Mouse (Mus musculus) CH12.LX (cell line): ENCODE measurements around the gene Pex16. TPM values are rescaled to one million over a fixed set of nuclear protein-coding genes. Genes with fewer than 3 reads are reported as not detected.

ENCODE experiments used
- DNase-seq: peaks from one replicate; pipeline ENCODE4 v3.0.0-alpha.2; 2013; ENCODE audit errors: extremely low read depth
- H3K27ac ChIP-seq: 2 replicates; pipeline ENCODE4 v1.5.1; 2012; ENCODE audit warnings: low read depth, mild to moderate bottlenecking, control low read depth, moderate library complexity; ENCODE audit not compliant: insufficient read depth
- H3K27me3 ChIP-seq: replicated peaks from 2 replicates; pipeline ENCODE3; 2012; ENCODE audit warnings: inconsistent platforms
- H3K36me3 ChIP-seq, 2 experiments: replicated peaks in 1 of 2; 2 replicates each; pipeline versions ENCODE3 to v1.6.1; 2012; ENCODE audit warnings: inconsistent platforms in 1 of 2, low read length in 1 of 2, mild to moderate bottlenecking in 1 of 2, mixed read lengths in 1 of 2, moderate library complexity in 1 of 2; ENCODE audit not compliant: control insufficient read depth in 1 of 2, insufficient read depth in 1 of 2
- H3K4me1 ChIP-seq, 2 experiments: 2 replicates each; pipeline ENCODE4 v1.6.1; 2012; ENCODE audit warnings: inconsistent platforms in 1 of 2, moderate library complexity in 1 of 2; ENCODE audit not compliant: insufficient read depth in 2 of 2, control insufficient read depth in 1 of 2
- H3K4me2 ChIP-seq: 2 replicates; pipeline ENCODE4 v1.6.1; 2012; ENCODE audit warnings: low read depth, mild to moderate bottlenecking, control low read depth; ENCODE audit not compliant: poor library complexity, insufficient read depth, severe bottlenecking
- H3K4me3 ChIP-seq, 3 experiments: fragments of 150-350 bp in 1 of 3; sonication (generic) in 1 of 3; replicated peaks in 1 of 3; 2 replicates each; pipeline versions ENCODE3 to v1.5.1; 2011 to 2012; ENCODE audit warnings: low read depth in 2 of 3, low read length in 2 of 3, mild to moderate bottlenecking in 2 of 3, moderate library complexity in 2 of 3, control low read depth in 1 of 3, improper control_type of control experiment in 1 of 3, inconsistent platforms in 1 of 3, mixed read lengths in 1 of 3; ENCODE audit not compliant: poor library complexity in 1 of 3
- H3K79me2 ChIP-seq: replicated peaks from 2 replicates; pipeline ENCODE4 v1.6.1; 2012; ENCODE audit warnings: mild to moderate bottlenecking, moderate library complexity; ENCODE audit not compliant: control insufficient read depth, poor library complexity, insufficient read depth, severe bottlenecking; ENCODE audit errors: extremely low read depth
- H3K9ac ChIP-seq: 2 replicates; pipeline ENCODE4 v1.6.1; 2012; ENCODE audit warnings: low read depth, mild to moderate bottlenecking, control low read depth, moderate library complexity; ENCODE audit not compliant: insufficient read depth
- H3K9me3 ChIP-seq: replicated peaks from 2 replicates; pipeline ENCODE3; 2012; ENCODE audit warnings: low read length, inconsistent platforms, mixed read lengths
- CHD1 ChIP-seq: IDR thresholded peaks from 2 replicates; pipeline ENCODE4 v1.6.1; 2012; ENCODE audit warnings: low read depth, low read length, improper control_type of control experiment, inconsistent platforms
- E2F4 ChIP-seq: IDR thresholded peaks from 2 replicates; pipeline ENCODE4 v1.6.1; 2011; ENCODE audit warnings: low read depth, low read length, improper control_type of control experiment; ENCODE audit not compliant: insufficient replicate concordance
- GABPA ChIP-seq: IDR thresholded peaks from 2 replicates; pipeline ENCODE4 v1.6.1; 2012; ENCODE audit warnings: low read depth, low read length, improper control_type of control experiment, inconsistent platforms; ENCODE audit not compliant: insufficient replicate concordance
- HCFC1 ChIP-seq: IDR thresholded peaks from 2 replicates; pipeline ENCODE4 v1.6.1; 2012; ENCODE audit warnings: low read depth, mild to moderate bottlenecking, inconsistent platforms, low read length, improper control_type of control experiment
- IRF4 ChIP-seq: IDR thresholded peaks from 2 replicates; pipeline ENCODE4 v1.6.1; 2014; ENCODE audit warnings: low read depth, mild to moderate bottlenecking, inconsistent platforms, low read length, improper control_type of control experiment
- JUND ChIP-seq: conservative IDR thresholded peaks from 2 replicates; pipeline ENCODE4 v1.6.1; 2011; ENCODE audit warnings: low read depth, low read length, improper control_type of control experiment
- KAT2A ChIP-seq: IDR thresholded peaks from 2 replicates; pipeline ENCODE4 v1.6.1; 2012; ENCODE audit warnings: low read length, improper control_type of control experiment, inconsistent platforms; ENCODE audit not compliant: insufficient replicate concordance
- MYC ChIP-seq: IDR thresholded peaks from 2 replicates; pipeline ENCODE4 v1.6.1; 2011; ENCODE audit warnings: low read depth, mild to moderate bottlenecking, improper control_type of control experiment, low read length
- NRF1 ChIP-seq: IDR thresholded peaks from 2 replicates; pipeline ENCODE4 v1.6.1; 2014; ENCODE audit warnings: low read depth, mild to moderate bottlenecking, inconsistent platforms, low read length, improper control_type of control experiment, moderate library complexity
- PAX5 ChIP-seq: IDR thresholded peaks from 2 replicates; pipeline ENCODE4 v1.6.1; 2012; ENCODE audit warnings: low read length, inconsistent platforms, mixed read lengths
- POLR2AphosphoS2 ChIP-seq: IDR thresholded peaks from 2 replicates; pipeline ENCODE4 v1.6.1; 2011; ENCODE audit warnings: low read depth, low read length, improper control_type of control experiment
- SMC3 ChIP-seq: IDR thresholded peaks from 2 replicates; pipeline ENCODE4 v1.6.1; 2011; ENCODE audit warnings: low read depth, low read length, improper control_type of control experiment
- USF1 ChIP-seq: IDR thresholded peaks from 2 replicates; pipeline ENCODE4 v1.6.1; 2014; ENCODE audit warnings: low read depth, mild to moderate bottlenecking, inconsistent platforms, low read length, improper control_type of control experiment
- ZC3H11A ChIP-seq: IDR thresholded peaks from 2 replicates; pipeline ENCODE4 v1.6.1; 2012; ENCODE audit warnings: low read depth, mild to moderate bottlenecking, inconsistent platforms, low read length, improper control_type of control experiment
- dilution Hi-C: fragments of 300-500 bp; cut with MboI; formaldehyde crosslinking; loops from 2 replicates; pipeline ENCODE4 v1.14.3; 2020; ENCODE audit warnings: low sequenced_read_pairs; ENCODE audit not compliant: extremely low pct_unique_long_range_greater_than_20kb, extremely low pct_ligation_motif_present
- in situ Hi-C: fragments of 300-500 bp; cut with MboI; formaldehyde crosslinking; loops from 3 replicates; pipeline ENCODE4 v1.14.3; 2019; ENCODE audit warnings: low sequenced_read_pairs, low pct_ligation_motif_present, low pct_unique_long_range_greater_than_20kb, mixed read lengths
- polyA plus RNA-seq: library from polyadenylated mRNA; unstranded; fragments of >175 nt; gene quantifications from 2 replicates; pipeline ENCODE4 v1.2.1, GENCODE M21; 2012; ENCODE audit warnings: low read depth; ENCODE audit not compliant: insufficient read length
- total RNA-seq, 2 experiments: library from RNA; depleted of rRNA; stranded (reverse); fragments of 300-350 nt in 1 of 2; fragments of >200 nt in 1 of 2; gene quantifications; 2 replicates each; pipeline ENCODE4 v1.2.3; 2012 to 2014

Gene Pex16
- total and polyA plus RNA-seq, 3 experiments, result 28.7 to 44.0 (median 36.6) TPM

DNA sequence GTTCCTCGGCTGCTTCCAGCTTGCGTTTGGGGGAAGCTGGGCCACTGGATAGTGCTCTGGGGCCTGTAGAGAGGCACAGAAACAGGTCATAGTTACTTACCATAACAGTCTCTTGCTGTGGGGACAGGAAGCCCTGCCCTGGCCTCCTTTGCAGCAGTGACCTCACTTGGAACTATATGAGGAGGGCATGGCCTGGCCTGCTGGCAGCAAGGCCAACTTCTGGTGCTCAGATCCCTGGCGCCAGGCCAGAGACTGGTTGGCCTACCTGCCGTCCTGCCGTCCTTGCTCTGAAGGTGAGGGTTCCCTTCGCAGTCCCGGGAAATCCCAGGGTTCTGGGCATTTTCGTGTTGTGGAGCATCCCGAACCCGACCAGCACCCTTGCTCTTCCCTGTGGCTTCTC, 37.2 kb downstream of the Pex16 start:
- H3K79me2 ChIP-seq, result no peaks in the 10 kb centered on the region
- H3K4me2 ChIP-seq, result no peak overlapping the region
- no peak overlapping the region for H3K27ac ChIP-seq
- no peaks in the 10 kb centered on the region for H3K9me3 ChIP-seq
- no peak for DNase-seq
- TF ChIP-seq JUND, result no peak
- no peak for TF ChIP-seq PAX5
- TF ChIP-seq POLR2AphosphoS2, result no peak
- TF ChIP-seq IRF4, result no peak
- TF ChIP-seq, all 38 proteins: peak for 0
- in situ Hi-C loops, result no loop called here
- no peak overlapping the region for H3K9ac ChIP-seq
- dilution Hi-C loops, result no loop called here
- no peak overlapping the region for H3K4me3 ChIP-seq
- H3K36me3 ChIP-seq, result peaks cover 86 to 98% of the 10 kb centered on the region in 2 experiments
- no peaks in the 10 kb centered on the region for H3K27me3 ChIP-seq
- peaks cover 0 to 16% of the 10 kb centered on the region in 2 experiments; a peak in 2 of 4 replicates for H3K4me1 ChIP-seq

DNA sequence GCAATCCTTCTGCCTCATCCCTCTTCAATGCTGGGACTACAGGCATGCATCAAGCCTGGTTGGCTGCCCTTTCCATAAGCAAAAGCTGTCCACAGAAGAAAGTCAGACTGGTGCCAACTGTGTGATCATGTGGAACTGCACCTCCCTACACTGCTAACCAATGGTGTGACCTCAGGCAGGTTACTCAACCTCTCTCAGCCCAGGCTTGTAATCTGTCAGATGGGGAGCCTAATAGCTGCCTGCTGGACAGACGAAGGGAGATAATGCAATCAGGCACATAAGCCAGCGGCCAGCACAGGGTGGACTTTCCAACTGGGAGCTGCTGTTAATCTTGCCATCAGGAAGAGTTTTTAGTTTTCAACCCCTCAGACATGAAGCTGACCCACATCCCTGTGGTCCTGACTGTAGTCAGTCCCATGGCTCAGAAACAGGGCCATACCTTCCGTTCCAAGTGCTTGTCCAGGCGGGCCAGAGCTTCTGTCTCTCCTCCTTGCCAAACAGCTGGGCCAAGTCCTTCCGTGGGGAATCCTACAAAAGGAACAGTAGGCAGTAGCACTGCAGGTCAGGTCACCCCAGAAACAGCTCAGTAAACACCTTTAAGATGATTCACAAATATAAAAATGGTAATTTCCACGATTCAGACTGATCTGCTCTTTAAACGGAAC, 47.4 kb downstream of the Pex16 start:
- Histone ChIP-seq H3K9me3 (no peaks in the 10 kb centered on the region), H3K27ac (no peak overlapping the region), H3K79me2 (no peaks in the 10 kb centered on the region), H3K4me3 (no peak overlapping the region), H3K36me3 (peaks cover 89 to 100% of the 10 kb centered on the region in 2 experiments)
- no peak for TF ChIP-seq POLR2AphosphoS2
- no peak for TF ChIP-seq IRF4
- TF ChIP-seq SMC3, result no peak
- no peak for TF ChIP-seq NRF1
- TF ChIP-seq ZC3H11A, result no peak
- no peak for TF ChIP-seq KAT2A
- TF ChIP-seq MYC, result no peak
- TF ChIP-seq USF1, result no peak
- no peak for TF ChIP-seq CHD1
- TF ChIP-seq E2F4, result no peak
- no peak for TF ChIP-seq HCFC1
- TF ChIP-seq GABPA, result no peak
- TF ChIP-seq, all 38 proteins: peak for 0
- H3K4me2 ChIP-seq, result no peak overlapping the region
- H3K4me1 ChIP-seq, result peaks cover 0 to 10% of the 10 kb centered on the region in 2 experiments; a peak in 1 of 4 replicates
- no peaks in the 10 kb centered on the region for H3K27me3 ChIP-seq
- in situ Hi-C loops (no loop called here), dilution Hi-C loops (no loop called here)
- no peak overlapping the region for H3K9ac ChIP-seq
- DNase-seq, result no peak
